Mouse (Mus musculus): ENCODE measurements around the gene Pinlyp.
"Not testable (repeated sequence)": the region's sequence is repeated elsewhere in the genome, so short reads cannot be mapped to it uniquely, and the experiment has no call there.

Pinlyp gene

DNA sequence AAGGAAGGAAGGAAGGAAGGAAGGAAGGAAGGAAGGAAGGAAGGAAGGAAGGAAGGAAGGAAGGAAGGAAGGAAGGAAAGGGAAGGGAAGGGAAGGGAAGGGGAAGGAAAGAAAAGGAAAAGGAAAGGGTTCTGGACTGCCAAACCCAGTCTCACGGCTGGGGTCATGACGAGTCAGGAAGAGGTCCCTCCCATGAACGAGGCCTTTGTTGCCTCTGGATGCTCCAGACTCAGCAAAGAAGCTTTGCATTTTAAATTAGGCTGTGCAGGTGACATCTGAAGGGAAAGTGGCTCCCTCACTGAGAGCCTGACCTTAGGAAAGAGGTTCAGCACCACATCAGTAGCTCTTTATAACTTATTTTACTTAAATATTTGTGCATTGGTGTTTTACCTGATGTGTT lies 26.8 kb downstream of the Pinlyp start:
- DNase-seq, result no peak

DNA sequence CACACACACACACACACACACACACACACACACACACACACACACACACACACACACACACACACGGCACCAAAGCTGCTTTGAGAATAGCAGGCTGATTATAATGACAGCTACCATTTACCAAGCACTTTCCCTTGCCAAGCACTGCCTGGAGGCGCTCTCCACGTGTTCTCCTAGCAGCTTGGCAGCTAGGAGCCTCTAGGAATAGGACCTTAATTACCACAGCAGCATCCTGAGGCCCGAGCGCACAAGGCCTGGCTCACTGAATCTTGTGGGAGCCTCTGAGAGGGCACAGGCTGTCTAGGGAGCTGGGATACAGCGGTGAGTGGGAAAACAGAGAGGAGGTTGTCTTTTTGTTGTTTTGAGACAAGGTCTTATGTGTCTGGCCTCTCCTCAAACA lies 28.3 kb downstream of the Pinlyp start:
- DNase-seq, result no peak

DNA sequence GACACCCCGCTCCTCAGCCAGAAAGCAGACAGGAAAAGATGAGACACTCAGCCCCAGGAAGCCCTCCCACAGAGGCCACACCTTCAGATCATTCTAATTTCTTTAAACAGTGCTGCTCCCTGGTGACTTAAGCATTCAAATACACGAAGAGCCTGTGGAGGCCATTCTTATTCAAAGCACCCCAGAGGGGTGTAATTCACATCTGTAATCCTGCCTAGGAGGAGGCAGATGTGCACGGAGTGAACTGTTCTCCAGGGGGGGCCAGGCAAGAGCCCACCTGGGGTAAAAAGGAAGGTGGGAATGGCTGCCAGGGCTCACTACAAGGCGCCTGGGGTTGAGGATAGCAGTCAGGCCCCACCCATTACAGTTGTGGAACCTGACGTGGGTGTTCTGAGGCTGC lies 28.8 kb downstream of the Pinlyp start:
- DNase-seq, result no peak

DNA sequence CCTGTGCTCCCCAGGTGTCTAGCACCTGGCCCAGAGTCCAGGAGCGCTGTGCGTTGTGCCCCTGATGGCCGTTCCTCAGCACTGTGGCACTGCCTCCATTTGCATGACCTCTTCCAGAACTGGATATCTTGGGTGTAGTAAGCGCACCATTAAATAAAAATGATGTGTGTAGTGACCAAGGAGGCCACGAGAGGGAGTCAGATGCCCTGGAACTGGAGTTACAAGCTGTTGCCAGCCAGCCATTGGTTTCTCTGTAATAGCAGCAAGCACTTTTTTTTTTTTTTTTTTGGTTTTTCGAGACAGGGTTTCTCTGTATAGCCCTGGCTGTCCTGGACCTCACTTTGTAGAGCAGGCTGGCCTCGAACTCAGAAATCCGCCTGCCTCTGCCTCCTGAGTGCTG lies 29.6 kb downstream of the Pinlyp start:
- not testable (repeated sequence) for DNase-seq

DNA sequence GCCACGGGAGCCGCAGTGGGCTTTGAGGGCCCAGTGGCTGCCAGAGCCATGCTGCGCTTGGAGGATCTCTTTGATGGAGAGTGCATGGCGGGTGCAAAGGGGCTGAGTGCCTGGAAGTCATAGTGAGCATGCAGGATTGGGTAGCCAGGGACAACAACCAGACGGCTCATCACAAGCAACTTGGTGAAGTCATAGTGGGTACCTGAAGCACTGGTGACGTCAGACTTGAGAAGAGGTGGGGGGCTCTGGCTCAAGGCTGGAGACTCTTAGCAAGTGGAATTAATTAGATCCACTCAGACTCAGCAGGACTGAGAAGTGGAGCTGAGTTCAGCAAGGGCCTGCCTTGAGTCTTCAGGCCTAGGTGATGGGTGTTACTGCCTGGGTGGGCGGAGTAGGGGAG lies 33.6 kb downstream of the Pinlyp start, which contains the start of gene AC161166.1:
AC161166.1 (minus strand) TSS at position 101 of the 400 bp plus-strand sequence.
- DNase-seq, result no peak

DNA sequence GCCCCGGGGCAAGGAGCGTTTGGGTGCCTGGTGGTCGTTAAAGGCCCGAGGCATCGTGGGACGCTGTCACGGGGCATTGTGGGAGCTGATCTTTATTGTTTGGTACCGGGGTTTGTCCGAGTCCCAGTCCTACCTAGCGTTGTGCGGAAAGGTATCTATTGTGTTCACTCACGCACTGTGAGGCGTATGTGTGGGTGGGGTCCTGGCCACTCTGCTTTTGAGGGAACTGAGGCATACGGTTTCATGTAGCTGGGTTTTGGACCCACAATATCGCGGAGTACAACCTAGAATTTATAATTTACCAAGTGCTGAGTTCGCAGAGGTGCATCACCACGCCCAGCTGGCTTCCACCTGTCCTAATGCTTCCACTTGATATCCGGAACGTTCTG lies 38.2 kb downstream of the Pinlyp start:
- no peak for DNase-seq

DNA sequence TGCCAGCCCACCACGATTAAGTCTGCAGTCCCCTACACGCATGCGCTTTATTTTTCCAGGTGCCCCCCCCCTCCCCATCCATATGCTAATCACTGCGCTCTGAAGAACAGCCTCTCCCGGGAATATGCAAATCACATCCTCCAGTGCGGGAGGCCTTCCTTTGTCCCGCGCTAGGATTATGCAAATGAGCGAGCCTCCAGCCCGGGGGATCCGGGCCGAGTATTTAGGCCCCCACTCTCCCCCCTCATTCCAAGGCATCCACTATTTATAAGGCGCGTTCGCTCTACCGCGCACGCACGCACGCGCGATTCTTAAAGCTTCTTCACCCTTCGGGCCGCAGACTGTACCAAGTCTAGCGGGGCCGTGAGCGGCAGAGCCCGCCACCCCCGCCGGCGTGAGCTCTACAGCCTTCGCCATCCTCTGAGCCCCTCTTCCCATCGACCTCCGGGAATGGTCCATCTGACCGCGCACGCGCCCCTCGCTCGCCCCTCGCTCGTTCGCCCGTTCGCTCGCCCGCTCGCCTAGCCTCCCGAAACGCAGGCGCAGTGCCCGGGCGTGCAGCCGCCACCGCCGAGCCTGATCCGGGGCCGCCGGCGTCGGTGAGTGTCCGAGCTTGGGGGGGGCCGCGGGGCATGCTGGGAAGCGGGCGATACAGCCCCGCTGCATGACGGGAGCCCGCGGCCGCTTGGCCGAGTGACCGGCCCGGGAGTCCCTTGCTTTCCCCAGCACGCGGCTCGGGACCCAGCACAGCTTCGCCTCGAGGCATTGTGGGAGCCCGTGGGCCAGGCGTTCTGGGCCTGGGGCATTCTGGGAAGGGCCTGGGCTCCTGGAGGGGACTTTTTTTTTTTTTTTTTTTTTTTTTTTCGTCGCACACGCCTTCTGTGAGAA lies 38.8 kb downstream of the Pinlyp start, which contains the start of gene Zfp428:
Zfp428 (plus strand) TSS at position 169 of the 888 bp plus-strand sequence.
- DNase-seq, result peak; percentile 91

DNA sequence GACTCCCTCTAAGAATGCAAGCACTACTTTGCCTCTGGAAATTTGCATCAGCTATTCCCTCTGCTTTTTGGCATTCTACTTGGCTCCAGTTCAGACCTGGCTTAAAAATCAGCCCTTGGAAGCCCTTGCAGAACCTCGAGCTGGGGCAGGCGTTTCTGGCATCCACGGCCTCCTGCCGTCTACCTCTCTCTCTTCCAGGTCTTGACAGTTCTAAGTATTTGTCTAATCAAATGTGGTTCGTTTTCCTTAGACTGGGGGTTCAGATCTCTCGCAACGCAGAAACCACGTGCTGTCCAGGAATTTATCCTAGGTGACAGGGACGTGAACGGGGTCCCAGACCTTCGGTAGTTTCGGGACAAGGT lies 39.5 kb downstream of the Pinlyp start:
- peak; percentile 72 for DNase-seq

DNA sequence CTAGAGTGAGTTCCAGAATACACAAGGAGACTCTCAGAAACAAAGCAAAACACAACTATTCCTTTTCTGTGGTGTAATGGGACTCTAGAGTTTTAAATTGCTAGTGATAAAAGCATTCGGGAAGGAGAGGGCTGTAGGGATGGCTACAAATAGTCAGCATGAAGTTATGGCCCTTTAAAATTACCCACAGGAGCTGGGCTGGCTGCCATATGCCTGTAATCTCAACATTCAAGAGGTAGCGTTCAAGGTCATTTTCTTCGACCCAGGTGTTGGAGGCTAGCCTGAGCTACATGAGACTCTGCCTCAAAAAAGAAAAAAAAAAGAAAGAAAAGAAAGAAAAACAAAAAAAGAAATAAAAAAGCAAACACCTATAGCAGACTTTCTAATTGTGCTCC lies 39.9 kb downstream of the Pinlyp start:
- peak; percentile 23 for DNase-seq

DNA sequence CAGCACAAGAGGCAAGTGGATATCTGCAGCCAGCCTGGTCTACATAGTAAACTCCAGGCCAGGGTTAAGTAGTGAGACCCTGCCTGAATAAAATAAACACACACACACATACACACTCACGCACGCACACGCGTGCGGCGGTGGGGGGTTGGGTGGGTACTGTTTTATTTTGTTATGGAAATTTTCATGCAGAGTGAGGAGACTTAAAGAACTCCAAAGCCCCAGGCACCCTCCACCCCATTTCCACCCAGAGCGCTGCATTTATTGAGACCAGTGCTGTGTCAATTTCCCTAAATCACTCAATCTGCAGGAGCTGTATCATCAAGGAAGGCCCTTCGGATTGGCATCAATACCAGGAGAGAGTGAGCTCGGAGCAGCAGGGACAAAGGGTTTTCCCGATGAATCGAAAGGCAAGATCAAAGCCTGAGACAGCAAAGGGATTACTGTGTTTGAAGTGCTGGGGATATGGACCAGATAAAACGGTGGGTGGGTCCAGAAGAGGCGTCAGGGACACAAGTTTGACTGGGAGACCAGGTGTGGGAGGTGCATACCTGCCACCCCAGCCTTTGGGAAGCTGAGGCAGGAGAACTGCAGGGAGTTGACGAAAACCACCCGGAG lies 40.4 kb downstream of the Pinlyp start:
- no peak for DNase-seq

DNA sequence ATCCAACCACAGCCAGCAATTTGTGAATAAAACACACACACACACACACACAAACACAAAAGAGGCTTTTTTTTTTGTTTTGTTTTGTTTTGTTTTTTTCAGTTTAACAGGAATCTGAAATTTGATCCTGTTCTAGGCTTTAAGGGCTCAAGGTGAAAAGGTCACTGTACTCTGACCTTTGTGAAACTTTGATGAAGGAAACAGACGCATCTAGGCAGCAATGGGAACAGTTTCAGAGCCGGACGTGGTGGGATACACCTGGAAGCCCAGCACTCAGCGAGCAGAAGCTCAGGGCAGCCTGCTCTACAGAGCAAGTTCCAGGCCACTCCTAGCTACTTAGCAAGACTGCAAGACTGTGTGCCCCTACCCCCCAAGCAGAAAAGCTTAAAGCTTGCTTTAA lies 41.0 kb downstream of the Pinlyp start:
- DNase-seq, result no peak

DNA sequence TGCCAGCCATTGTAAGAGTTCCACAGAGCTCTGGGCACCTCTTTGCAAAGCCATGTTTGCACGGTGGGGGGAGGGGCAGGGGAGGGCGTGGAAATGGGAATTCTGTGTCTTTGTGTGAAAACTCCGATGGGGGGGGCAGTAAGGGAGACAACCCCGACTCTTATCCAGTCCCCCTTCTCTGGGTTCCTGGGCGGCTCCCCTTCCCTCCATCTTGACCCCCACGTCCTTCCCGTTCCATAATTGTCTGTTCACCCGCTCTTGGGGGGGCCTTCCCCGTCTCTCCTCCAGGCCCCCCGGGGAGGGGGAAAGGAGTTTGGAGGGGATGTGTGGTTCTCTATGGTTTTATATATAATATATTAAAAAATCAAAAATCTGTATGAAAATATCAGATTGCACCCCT lies 41.9 kb downstream of the Pinlyp start:
- DNase-seq, result no peak

DNA sequence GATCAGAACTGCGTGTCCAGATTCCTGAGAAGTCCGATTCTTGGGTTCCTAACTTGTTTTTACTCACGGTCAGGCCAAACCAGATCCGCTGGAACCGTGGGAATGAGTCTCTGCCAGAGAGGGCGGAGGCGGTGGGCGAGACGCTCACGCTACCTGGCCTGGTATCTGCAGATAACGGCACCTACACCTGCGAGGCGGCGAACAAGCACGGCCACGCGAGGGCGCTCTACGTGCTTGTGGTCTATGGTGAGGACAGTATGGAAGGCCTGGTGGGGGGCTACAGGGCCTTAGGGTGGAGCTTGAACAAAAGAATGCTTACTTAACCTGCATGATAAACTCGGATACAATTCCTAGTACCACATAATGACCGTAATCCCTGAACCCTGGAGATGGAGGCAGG lies 44.4 kb downstream of the Pinlyp start:
- DNase-seq, result peak; percentile 29

DNA sequence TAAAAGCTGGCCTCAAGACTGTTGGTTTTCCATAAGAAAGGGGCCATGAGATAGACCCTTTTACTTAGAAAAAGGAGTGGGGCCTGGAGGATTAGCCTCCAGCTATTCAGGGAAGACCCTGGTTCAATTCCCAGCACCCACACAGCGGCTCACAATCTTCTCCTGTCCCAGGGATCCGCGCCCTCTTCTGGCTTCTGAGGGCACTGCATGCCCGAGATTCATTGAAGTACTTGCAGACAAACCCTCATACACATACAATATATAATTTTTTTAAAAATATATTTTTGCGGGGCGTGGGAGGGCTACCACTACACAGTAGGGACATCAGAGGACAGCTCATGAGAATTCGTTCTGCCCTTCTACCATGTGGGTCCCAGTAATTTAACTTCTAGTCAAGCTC lies 45.0 kb downstream of the Pinlyp start:
- peak; percentile 34 for DNase-seq

DNA sequence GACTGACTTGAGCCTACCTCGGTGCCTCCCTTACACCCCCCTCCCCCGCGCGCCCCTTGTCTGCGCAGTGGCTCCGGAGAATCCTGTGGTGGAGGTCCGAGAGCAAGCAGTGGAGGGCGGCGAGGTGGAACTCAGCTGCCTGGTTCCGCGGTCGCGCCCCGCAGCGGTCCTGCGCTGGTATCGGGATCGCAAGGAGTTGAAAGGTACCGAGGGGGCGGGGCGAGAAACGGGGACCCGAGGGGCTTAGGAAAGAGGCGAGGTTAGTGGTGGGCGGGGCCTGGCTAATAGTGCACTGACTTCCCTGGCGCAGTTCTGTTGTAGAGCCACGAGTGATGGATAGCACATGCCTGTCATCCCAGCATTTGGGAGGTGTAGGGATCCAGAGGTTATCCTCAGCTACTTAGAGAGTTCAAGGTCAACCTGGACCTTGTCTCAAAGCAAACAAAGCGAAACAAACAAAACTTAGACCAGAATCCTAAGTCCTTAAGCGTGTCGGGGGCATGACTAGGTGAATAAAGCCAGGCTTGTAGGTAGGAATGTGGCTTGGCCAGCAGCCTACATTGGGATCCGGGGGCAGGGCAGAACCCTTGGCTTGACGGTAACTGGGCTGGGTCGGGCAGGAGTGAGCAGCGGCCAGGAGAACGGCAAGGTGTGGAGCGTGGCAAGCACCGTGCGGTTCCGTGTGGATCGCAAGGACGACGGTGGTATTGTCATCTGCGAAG lies 45.9 kb downstream of the Pinlyp start:
- DNase-seq, result peak; percentile 46
